Mouse (Mus musculus): ENCODE measurements at regions not wholly inside any gene's neighbourhood (a gene's known extent, or its start where the extent isn't known, plus 50 kb on each side); places are given as distances from the start of the nearest gene placed in this dataset.
A peak's percentile ranks its signal among the peaks of the same experiment; 100 is the strongest.

- H3K4me1 ChIP-seq (ENCODE audit: control insufficient read depth, insufficient read depth, low read length): no peaks in the 10 kb centered on the region
- H3K27me3 ChIP-seq (replicated peaks; ENCODE audit: control insufficient read depth, insufficient read depth, low read length): no peaks in the 10 kb centered on the region
- no peak overlapping the region for H3K27ac ChIP-seq (ENCODE audit: insufficient read depth, low read depth, low read length)
- H3K4me3 ChIP-seq (ENCODE audit: insufficient read depth, low read depth, low read length): no peak overlapping the region
- no peak for DNase-seq
- H3K36me3 ChIP-seq (ENCODE audit: control insufficient read depth, insufficient read depth, low read length): no peaks in the 10 kb centered on the region
- no peak for TF ChIP-seq POLR2A (IDR thresholded peaks at IDR 0.05; ENCODE audit: low read depth, low read length)
- TF ChIP-seq CTCF (conservative IDR thresholded peaks at IDR 0.05; ENCODE audit: insufficient read depth, insufficient read length, low read depth, low read length): no peak
Observed at GRCm38 (mm10) chr8:59776327-59776726, 726.7 kb downstream of the Gm10283 start.

GRCm38 (mm10) chr8:59768146-59768545 lies 734.9 kb downstream of the Gm10283 start:
- no peaks in the 10 kb centered on the region for H3K4me1 ChIP-seq (ENCODE audit: control insufficient read depth, insufficient read depth, low read length)
- whole genome bisulfite sequencing: 37% methylated on average over 3 of the region's 3 CpGs
- no peaks in the 10 kb centered on the region for H3K36me3 ChIP-seq (ENCODE audit: control insufficient read depth, insufficient read depth, low read length)
- TF ChIP-seq CTCF (conservative IDR thresholded peaks at IDR 0.05; ENCODE audit: insufficient read depth, insufficient read length, low read depth, low read length) (no peak), POLR2A (IDR thresholded peaks at IDR 0.05; ENCODE audit: low read depth, low read length) (no peak)
- H3K27me3 ChIP-seq (replicated peaks; ENCODE audit: control insufficient read depth, insufficient read depth, low read length): no peaks in the 10 kb centered on the region
- H3K27ac ChIP-seq (ENCODE audit: insufficient read depth, low read depth, low read length): no peak overlapping the region
- peak; percentile 88 for DNase-seq
- H3K4me3 ChIP-seq (ENCODE audit: insufficient read depth, low read depth, low read length): no peak overlapping the region
